Mouse (Mus musculus): ENCODE data around the gene Apon. TPM values are rescaled to one million over a fixed set of nuclear protein-coding genes. Genes with fewer than 3 reads are reported as not detected.
"Not testable (repeated sequence)": the region's sequence is repeated elsewhere in the genome, so short reads cannot be mapped to it uniquely, and the experiment has no call there.

The Apon gene
- polyA plus RNA-seq (2016; fragmentation: Nextera tagmentation; extraction: Ambion mirVana) = 0.18 and 0.49 TPM in 2 replicates

DNA sequence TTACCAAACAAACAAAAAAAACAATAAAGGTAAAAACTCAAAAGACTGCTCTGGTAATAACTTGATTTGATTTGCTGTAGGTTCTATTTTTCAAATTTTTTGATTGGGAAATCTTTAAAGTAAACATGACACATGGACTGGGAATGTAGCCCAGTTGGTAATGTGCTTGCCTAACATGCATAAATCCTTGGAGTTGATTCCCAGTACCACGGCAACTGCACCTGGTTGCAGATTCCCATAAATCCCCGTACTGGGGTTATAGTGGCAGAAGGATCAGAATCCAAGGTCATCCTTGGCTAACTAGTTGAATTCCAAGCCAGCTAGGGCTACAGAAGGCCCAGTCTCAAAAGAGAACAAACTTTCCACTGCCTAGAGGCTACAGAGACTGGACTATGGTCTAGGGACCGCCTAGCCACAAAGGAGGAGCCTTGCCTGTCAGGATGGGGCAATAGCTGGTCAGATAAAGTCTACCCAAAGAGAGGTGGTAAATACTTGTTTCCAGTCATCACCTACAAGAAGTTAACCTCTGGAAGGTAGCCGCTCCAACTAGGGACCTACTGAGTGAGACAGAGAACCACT lies at the start of gene Apon:
Gene Apon (plus strand): TSS at position 420 of the 579 bp plus-strand sequence.
- H3K27me3 ChIP-seq (replicated peaks) = no peaks in the 10 kb centered on the region
- peaks cover 45% of the 10 kb centered on the region for H3K36me3 ChIP-seq
- no peak within 1 kb of the TSS for H3K9ac ChIP-seq
- H3K4me2 ChIP-seq (replicated peaks) = no peak within 1 kb of the TSS
- no peak for ATAC-seq (ENCODE audit: low FRiP score, low read depth)
- no peaks in the 10 kb centered on the region for H3K4me1 ChIP-seq
- no peak within 1 kb of the TSS for H3K27ac ChIP-seq
- H3K9me3 ChIP-seq = no peaks in the 10 kb centered on the region
- no peak within 1 kb of the TSS for H3K4me3 ChIP-seq
- 92% methylated on average over 4 of the region's 4 CpGs for WGBS

DNA sequence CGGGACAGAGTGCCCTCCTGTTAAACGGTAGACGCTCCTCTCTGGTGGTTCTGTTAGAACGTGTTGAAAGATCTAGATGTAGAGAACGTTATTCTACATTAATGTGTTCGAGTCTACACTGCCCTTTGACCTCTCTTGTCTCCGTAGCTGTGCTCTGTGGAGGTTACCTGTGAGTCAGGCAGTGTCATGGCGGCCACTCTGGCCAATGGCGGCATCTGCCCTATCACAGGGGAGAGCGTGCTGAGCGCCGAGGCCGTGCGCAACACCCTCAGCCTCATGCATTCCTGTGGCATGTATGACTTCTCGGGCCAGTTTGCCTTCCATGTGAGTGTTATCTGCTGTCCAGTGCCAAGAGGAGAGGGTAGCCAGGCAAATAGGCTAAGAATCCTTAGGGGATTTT lies 49.0 kb upstream of the Apon start:
- Histone ChIP-seq H3K9me3 (no peaks in the 10 kb centered on the region), H3K36me3 (no peaks in the 10 kb centered on the region), H3K4me1 (no peaks in the 10 kb centered on the region), H3K4me3 (no peak overlapping the region), H3K9ac (no peak overlapping the region), H3K4me2 (replicated peaks) (no peak overlapping the region), H3K27me3 (replicated peaks) (no peaks in the 10 kb centered on the region), H3K27ac (no peak overlapping the region)
- ATAC-seq (ENCODE audit: low FRiP score, low read depth) = no peak
- WGBS = 95% methylated on average over 15 of the region's 15 CpGs

DNA sequence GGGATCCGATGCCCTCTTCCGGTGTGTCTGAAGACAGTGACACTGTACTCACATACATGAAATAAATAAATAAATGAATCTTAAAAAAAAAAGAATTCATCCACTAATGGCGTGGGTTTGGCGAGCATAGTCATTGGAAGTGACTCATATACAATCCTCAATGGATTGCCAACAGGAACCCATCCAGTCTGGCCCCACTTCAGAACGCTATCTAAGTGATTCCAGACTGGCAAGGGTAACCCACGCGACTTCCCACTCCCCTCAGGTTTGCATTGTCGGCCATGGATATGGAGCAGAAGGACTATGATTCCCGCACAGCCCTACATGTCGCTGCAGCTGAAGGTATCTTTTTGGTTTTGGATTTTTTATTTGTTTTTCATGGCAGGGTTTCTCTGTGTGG lies 45.6 kb upstream of the Apon start:
- WGBS = 93% methylated on average over 10 of the region's 10 CpGs
- Histone ChIP-seq H3K36me3 (no peaks in the 10 kb centered on the region), H3K4me2 (replicated peaks) (no peak overlapping the region), H3K27ac (no peak overlapping the region), H3K27me3 (replicated peaks) (no peaks in the 10 kb centered on the region), H3K9ac (no peak overlapping the region), H3K9me3 (no peaks in the 10 kb centered on the region), H3K4me3 (no peak overlapping the region), H3K4me1 (peaks cover 12% of the 10 kb centered on the region)
- ATAC-seq (ENCODE audit: low FRiP score, low read depth) = no peak

DNA sequence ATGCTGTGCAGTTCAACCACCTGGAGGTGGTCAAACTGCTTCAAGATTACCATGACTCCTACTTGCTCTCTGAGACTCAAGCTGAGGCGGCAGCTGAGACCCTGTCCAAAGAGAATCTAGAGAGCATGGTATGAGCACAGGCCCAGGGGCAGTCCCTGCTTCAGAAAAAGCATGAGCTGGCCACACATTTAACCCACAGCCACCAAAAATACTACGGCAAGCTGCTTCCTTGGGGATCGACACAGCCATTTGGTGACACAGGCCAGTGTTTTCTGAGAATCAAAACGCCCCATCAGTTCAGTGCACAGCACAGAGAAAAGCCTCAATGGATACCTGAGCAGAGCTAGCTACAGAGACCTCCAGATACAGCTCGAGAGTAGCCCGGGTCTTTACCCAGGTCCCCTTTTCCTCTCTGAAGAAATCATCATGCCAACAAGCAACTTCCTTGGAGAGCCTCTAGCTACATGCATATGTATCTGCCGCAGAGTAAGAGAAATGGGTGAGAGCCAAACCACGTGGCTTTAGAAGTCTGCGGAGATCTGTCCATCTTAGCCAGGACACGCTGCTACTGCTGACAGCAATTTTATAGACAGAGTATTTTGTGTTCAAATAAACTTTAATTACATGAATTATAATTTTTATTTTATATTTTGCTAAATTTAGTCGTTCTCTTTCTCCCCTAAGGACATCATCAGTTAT lies 44.4 kb upstream of the Apon start:
- H3K36me3 ChIP-seq = no peaks in the 10 kb centered on the region
- no peaks in the 10 kb centered on the region; the same call in 1 of the 2 replicates for H3K27me3 ChIP-seq (replicated peaks)
- no peak overlapping the region for H3K4me3 ChIP-seq
- ATAC-seq (ENCODE audit: low FRiP score, low read depth) = no peak
- WGBS = 94% methylated on average over 11 of the region's 11 CpGs
- peaks cover 12% of the 10 kb centered on the region for H3K4me1 ChIP-seq
- no peak overlapping the region for H3K9ac ChIP-seq
- no peak overlapping the region for H3K27ac ChIP-seq
- H3K9me3 ChIP-seq = no peaks in the 10 kb centered on the region
- H3K4me2 ChIP-seq (replicated peaks) = no peak overlapping the region

DNA sequence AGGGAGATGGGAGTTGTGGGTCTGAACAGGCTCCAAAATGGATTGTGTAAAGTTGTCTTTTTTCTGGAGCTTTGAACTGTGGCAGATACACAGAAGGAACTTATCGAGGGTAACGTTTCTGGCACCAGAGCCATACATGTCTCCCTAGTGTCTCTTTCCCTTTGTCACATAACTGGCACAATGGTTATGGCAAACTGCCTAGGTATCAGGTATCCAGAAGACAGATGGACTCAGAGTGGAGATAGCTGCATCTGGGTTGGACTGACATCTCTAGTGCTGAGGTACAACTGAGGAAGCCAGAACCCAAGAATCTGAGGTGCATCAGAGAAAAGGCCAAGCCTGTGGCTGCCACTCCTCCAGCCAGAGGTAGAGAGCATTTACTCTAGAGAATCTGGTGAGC lies 43.8 kb upstream of the Apon start:
- WGBS = 92% methylated on average over 2 of the region's 2 CpGs
- ATAC-seq (ENCODE audit: low FRiP score, low read depth) = no peak
- Histone ChIP-seq H3K4me1 (peaks cover 12% of the 10 kb centered on the region), H3K4me3 (no peak overlapping the region), H3K9me3 (no peaks in the 10 kb centered on the region), H3K9ac (no peak overlapping the region), H3K4me2 (replicated peaks) (peak overlapping the region; percentile 70), H3K36me3 (no peaks in the 10 kb centered on the region), H3K27ac (no peak overlapping the region), H3K27me3 (replicated peaks) (no peaks in the 10 kb centered on the region; the same call in 1 of the 2 replicates)

DNA sequence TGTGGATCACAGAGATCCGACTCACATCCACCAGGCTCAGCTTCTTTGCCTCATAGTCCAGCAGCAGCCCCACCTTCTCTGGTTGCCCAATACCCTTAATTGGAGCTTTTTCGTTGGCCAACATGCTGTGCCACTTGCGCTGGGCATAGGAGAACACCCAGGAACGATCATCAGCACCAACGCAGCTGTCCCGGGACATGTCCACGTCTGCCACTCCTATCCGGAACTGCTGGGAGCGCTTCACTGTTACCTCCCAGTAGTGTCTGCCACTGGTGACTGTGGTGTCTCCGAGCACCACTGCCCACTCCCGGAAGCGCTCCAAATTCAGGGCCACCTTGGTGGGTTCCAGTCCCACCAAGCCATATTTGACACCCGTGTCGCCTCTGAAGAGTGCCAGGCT lies 42.9 kb upstream of the Apon start:
- Histone ChIP-seq H3K27me3 (replicated peaks) (no peaks in the 10 kb centered on the region; the same call in 1 of the 2 replicates), H3K4me3 (peak overlapping the region; percentile 45), H3K4me2 (replicated peaks) (peak overlapping the region; percentile 70), H3K9me3 (no peaks in the 10 kb centered on the region), H3K4me1 (peaks cover 12% of the 10 kb centered on the region), H3K36me3 (no peaks in the 10 kb centered on the region), H3K27ac (no peak overlapping the region), H3K9ac (peak overlapping the region; percentile 47)
- ATAC-seq (ENCODE audit: low FRiP score, low read depth) = peak; percentile 34; the same call in 1 of the 2 replicates
- WGBS = 31% methylated on average over 14 of the region's 14 CpGs

DNA sequence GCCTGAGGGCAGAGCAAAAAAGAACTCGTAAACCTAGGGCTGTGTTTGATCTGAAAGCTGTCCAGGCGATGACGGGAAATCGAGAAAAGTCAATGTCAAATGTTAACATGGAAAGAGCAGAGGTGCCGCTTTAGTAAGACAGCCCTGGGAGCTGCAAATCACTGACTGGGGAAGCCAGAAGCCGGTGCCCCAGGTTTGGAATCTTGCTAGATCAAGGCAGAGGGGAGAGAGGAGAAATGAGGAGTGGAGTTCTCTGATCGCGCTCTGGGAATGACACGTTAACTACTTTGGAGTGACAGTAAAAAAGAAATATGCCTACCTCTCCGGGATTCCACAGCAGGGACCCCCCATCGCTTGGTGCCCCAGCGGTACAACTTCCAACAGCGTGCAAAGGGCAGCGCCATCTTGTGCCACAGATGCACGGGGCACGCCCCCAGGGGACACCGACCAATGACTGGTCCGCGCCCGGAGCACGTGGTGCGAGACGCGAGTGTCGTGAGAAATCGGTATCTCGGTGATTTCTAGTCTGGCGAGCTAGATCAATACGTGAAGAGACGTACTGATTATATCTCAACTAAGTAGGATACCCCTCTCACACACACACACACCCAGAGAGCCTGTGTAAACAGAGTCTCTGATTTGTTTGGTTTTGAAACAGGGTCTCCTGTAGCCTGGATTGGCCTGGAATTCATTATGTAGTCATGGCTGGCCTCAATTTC lies 42.3 kb upstream of the Apon start, which contains the start of gene Spryd4:
Gene Spryd4 (minus strand): TSS at position 418 of the 719 bp plus-strand sequence.
- Histone ChIP-seq H3K4me3 (peak within 1 kb of the TSS; percentile 45), H3K27me3 (replicated peaks) (no peaks in the 10 kb centered on the region; the same call in 1 of the 2 replicates), H3K9ac (peak within 1 kb of the TSS; percentile 47), H3K27ac (no peak within 1 kb of the TSS), H3K36me3 (no peaks in the 10 kb centered on the region), H3K4me1 (peaks cover 12% of the 10 kb centered on the region), H3K4me2 (replicated peaks) (peak within 1 kb of the TSS; percentile 70), H3K9me3 (no peaks in the 10 kb centered on the region)
- ATAC-seq (ENCODE audit: low FRiP score, low read depth) = peak; percentile 91
- under 1% methylated on average over 30 of the region's 30 CpGs for WGBS

DNA sequence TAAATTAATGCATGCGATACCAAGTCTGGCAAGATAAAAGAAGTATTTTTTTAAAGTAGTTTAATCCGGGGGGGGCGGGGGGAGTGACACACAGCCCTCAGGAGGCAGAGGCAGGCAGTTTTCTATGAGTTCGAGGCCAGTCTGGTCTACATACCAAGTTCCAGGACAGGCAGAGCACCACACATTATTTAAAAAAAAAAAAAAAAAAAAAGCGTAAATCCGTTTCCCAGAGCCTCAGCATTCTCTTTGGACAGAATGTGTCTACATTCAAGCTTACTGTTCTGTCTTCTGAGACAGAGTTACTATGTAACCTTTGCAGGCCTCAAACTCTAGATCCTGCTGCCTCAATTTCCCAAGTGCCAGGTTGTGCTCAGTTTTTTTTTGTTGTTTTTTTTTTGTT lies 41.7 kb upstream of the Apon start:
- H3K27me3 ChIP-seq (replicated peaks) = no peaks in the 10 kb centered on the region; the same call in 1 of the 2 replicates
- no peaks in the 10 kb centered on the region for H3K9me3 ChIP-seq
- peak overlapping the region; percentile 70 for H3K4me2 ChIP-seq (replicated peaks)
- H3K9ac ChIP-seq = no peak overlapping the region
- WGBS = 47% methylated on average over 6 of the region's 6 CpGs
- peak overlapping the region; percentile 45; the same call in 1 of the 2 replicates for H3K4me3 ChIP-seq
- no peak overlapping the region for H3K27ac ChIP-seq
- H3K4me1 ChIP-seq = peaks cover 12% of the 10 kb centered on the region
- ATAC-seq (ENCODE audit: low FRiP score, low read depth) = peak; percentile 8; the same call in 1 of the 2 replicates
- no peaks in the 10 kb centered on the region for H3K36me3 ChIP-seq

DNA sequence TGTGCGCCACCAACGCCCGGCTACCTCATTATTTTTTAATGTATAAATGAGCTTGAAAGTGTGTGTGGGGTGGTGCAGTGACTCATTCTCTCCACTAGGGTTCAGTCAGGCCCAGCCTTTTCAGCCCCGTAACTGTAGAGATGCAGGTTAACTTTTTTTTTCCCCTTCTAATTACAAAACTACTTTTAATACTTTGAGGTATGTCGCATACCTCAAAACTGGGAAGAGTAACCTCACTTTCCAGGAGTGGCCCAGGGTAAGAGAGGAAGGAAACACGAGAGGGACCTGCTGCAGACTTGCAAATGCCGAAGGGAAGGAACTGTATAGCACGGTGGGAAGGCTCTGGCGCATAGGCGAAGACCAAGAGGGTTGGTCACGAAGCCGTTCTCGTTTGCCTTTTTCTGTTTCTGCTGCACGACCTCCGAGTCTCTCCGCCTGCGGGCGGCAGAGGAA lies 41.0 kb upstream of the Apon start:
- no peak overlapping the region for H3K4me3 ChIP-seq
- no peaks in the 10 kb centered on the region for H3K9me3 ChIP-seq
- H3K4me2 ChIP-seq (replicated peaks) = peak overlapping the region; percentile 55
- H3K4me1 ChIP-seq = peaks cover 12% of the 10 kb centered on the region
- no peaks in the 10 kb centered on the region; the same call in 1 of the 2 replicates for H3K27me3 ChIP-seq (replicated peaks)
- no peak overlapping the region for H3K27ac ChIP-seq
- 2% methylated on average over 18 of the region's 18 CpGs for WGBS
- no peaks in the 10 kb centered on the region for H3K36me3 ChIP-seq
- no peak overlapping the region for H3K9ac ChIP-seq
- peak; percentile 6; the same call in 1 of the 2 replicates for ATAC-seq (ENCODE audit: low FRiP score, low read depth)

DNA sequence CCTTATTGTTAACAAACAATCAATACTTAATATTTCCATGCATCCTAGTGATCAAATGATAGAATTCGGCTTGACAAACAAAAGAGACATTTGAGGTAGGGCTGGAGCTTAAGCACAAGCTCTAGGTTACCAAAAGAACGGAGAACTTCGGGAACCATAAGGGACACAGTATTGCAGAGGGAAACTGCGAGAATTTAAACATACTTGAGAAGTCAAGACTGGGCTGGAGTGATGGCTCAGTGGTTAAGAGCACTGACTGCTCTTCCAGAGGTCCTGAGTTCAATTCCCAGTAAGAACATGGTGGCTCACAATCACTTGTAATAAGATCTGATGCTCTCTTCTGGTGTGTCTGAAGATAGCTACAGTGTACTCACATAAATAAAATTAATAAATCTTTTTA lies 39.8 kb upstream of the Apon start:
- H3K27ac ChIP-seq; H3K9ac ChIP-seq; H3K4me2 ChIP-seq (replicated peaks); H3K9me3 ChIP-seq; H3K36me3 ChIP-seq; H3K4me3 ChIP-seq; H3K27me3 ChIP-seq (replicated peaks); ATAC-seq (ENCODE audit: low FRiP score, low read depth): not testable (repeated sequence)
- H3K4me1 ChIP-seq = peaks cover 12% of the 10 kb centered on the region
- 89% methylated on average over 4 of the region's 4 CpGs for WGBS

DNA sequence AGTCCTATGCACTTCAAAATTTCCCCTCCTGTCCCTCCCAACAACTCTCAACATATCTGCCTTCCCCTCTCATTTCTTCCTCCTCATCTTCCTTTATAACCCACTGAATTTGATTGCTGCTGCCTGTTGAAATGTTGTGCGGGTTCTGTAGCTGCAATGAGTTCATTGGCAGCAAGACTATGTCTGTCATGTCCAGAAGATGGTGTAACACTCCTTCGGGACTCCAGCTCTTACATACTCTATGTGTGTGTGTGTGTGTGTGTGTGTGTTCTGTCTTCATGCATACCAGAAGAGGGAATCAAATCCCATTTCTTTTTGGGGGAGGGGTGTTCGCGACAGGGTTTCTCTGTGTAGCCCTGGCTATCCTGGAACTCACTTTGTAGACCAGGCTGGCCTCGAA lies 38.9 kb upstream of the Apon start:
- Histone ChIP-seq H3K27ac (no peak overlapping the region), H3K27me3 (replicated peaks) (no peaks in the 10 kb centered on the region; the same call in 1 of the 2 replicates), H3K4me1 (peaks cover 12% of the 10 kb centered on the region), H3K9ac (no peak overlapping the region), H3K4me2 (replicated peaks) (no peak overlapping the region), H3K4me3 (no peak overlapping the region), H3K9me3 (no peaks in the 10 kb centered on the region), H3K36me3 (no peaks in the 10 kb centered on the region)
- ATAC-seq (ENCODE audit: low FRiP score, low read depth) = no peak
- 92% methylated on average over 5 of the region's 5 CpGs for WGBS
